Mouse (Mus musculus): ENCODE measurements around the gene Gm13043.
"Not testable (repeated sequence)": the region's sequence is repeated elsewhere in the genome, so short reads cannot be mapped to it uniquely, and the experiment has no call there.

- not testable (repeated sequence) for TF ChIP-seq EP300, CTCF (IDR thresholded peaks at IDR 0.05; ENCODE audit: low read depth)
Measured at GRCm38 (mm10) chr4:143535654-143536053, 24.5 kb downstream of the Gm13043 start, which contains the start of gene Gm13040.
